Mouse (Mus musculus): Measurements from ENCODE around the gene Adgrg3. TPM values are rescaled to one million over a fixed set of nuclear protein-coding genes. Genes with fewer than 3 reads are reported as not detected.
A peak's percentile ranks its signal among the peaks of the same experiment; 100 is the strongest.

Adgrg3 gene
- polyA plus RNA-seq, 2 experiments, result 3.3 to 6.7 TPM

GRCm38 (mm10) chr8:94983146-94983545 is 34.3 kb upstream of the Adgrg3 start:
- ATAC-seq (ENCODE audit: low FRiP score, low read depth), result no peak
- H3K4me1 ChIP-seq (ENCODE audit: control insufficient read depth, insufficient read depth, low read length), result peaks cover 20% of the 10 kb centered on the region
- no peak overlapping the region for H3K4me3 ChIP-seq (replicated peaks; ENCODE audit: low read length)

GRCm38 (mm10) chr8:94983881-94984516 is 33.5 kb upstream of the Adgrg3 start:
- Histone ChIP-seq H3K36me3 (ENCODE audit: control insufficient read depth, insufficient read depth, low read length) (no peaks in the 10 kb centered on the region), H3K27me3 (ENCODE audit: control insufficient read depth, insufficient read depth, low read length) (no peaks in the 10 kb centered on the region), H3K4me2 (replicated peaks; ENCODE audit: low read depth, low read length, severe bottlenecking) (no peak overlapping the region), H3K9ac (ENCODE audit: low read depth, low read length, severe bottlenecking) (no peak overlapping the region), H3K27ac (replicated peaks; ENCODE audit: low read depth, low read length) (no peak overlapping the region; the same call in 1 of the 2 replicates), H3K4me3 (replicated peaks; ENCODE audit: low read length) (no peak overlapping the region), H3K9me3 (ENCODE audit: control insufficient read depth, low read length) (no peaks in the 10 kb centered on the region), H3K4me1 (ENCODE audit: control insufficient read depth, insufficient read depth, low read length) (peaks cover 16% of the 10 kb centered on the region)
- DNase-seq (ENCODE audit: low spot score) (no peak), ATAC-seq (ENCODE audit: low FRiP score, low read depth) (peak; percentile 37; the same call in 1 of the 2 replicates)
- TF ChIP-seq POLR2A (IDR thresholded peaks at IDR 0.05; ENCODE audit: borderline replicate concordance, extremely low read depth, insufficient read depth, insufficient read length), result no peak
- WGBS, result 31% methylated on average over 9 of the region's 10 CpGs

More at GRCm38 (mm10) chr8:94983146-94983545, 34.3 kb upstream of the Adgrg3 start:
- no peak overlapping the region for H3K27ac ChIP-seq (replicated peaks; ENCODE audit: low read depth, low read length)
- TF ChIP-seq POLR2A (IDR thresholded peaks at IDR 0.05; ENCODE audit: borderline replicate concordance, extremely low read depth, insufficient read depth, insufficient read length), result no peak
- no peaks in the 10 kb centered on the region for H3K9me3 ChIP-seq (ENCODE audit: control insufficient read depth, low read length)
- WGBS, result 8% methylated on average over 5 of the region's 5 CpGs
- no peak overlapping the region for H3K9ac ChIP-seq (ENCODE audit: low read depth, low read length, severe bottlenecking)
- H3K4me2 ChIP-seq (replicated peaks; ENCODE audit: low read depth, low read length, severe bottlenecking), result no peak overlapping the region
- no peak for DNase-seq (ENCODE audit: low spot score)
- no peaks in the 10 kb centered on the region for H3K27me3 ChIP-seq (ENCODE audit: control insufficient read depth, insufficient read depth, low read length)
- no peaks in the 10 kb centered on the region for H3K36me3 ChIP-seq (ENCODE audit: control insufficient read depth, insufficient read depth, low read length)

GRCm38 (mm10) chr8:94985023-94985422 is 32.5 kb upstream of the Adgrg3 start:
- Histone ChIP-seq H3K27me3 (ENCODE audit: control insufficient read depth, insufficient read depth, low read length) (no peaks in the 10 kb centered on the region), H3K36me3 (ENCODE audit: control insufficient read depth, insufficient read depth, low read length) (no peaks in the 10 kb centered on the region), H3K27ac (replicated peaks; ENCODE audit: low read depth, low read length) (no peak overlapping the region), H3K9me3 (ENCODE audit: control insufficient read depth, low read length) (no peaks in the 10 kb centered on the region), H3K9ac (ENCODE audit: low read depth, low read length, severe bottlenecking) (no peak overlapping the region), H3K4me2 (replicated peaks; ENCODE audit: low read depth, low read length, severe bottlenecking) (no peak overlapping the region), H3K4me1 (ENCODE audit: control insufficient read depth, insufficient read depth, low read length) (peaks cover 16% of the 10 kb centered on the region), H3K4me3 (replicated peaks; ENCODE audit: low read length) (no peak overlapping the region)
- ATAC-seq (ENCODE audit: low FRiP score, low read depth), result no peak
- DNase-seq (ENCODE audit: low spot score), result no peak
- WGBS, result 94% methylated on average over 6 of the region's 6 CpGs
- no peak for TF ChIP-seq POLR2A (IDR thresholded peaks at IDR 0.05; ENCODE audit: borderline replicate concordance, extremely low read depth, insufficient read depth, insufficient read length)

GRCm38 (mm10) chr8:94986676-94987075 is 30.8 kb upstream of the Adgrg3 start:
- no peak overlapping the region for H3K9ac ChIP-seq (ENCODE audit: low read depth, low read length, severe bottlenecking)
- TF ChIP-seq POLR2A (IDR thresholded peaks at IDR 0.05; ENCODE audit: borderline replicate concordance, extremely low read depth, insufficient read depth, insufficient read length), result no peak
- WGBS, result 62% methylated on average over 5 of the region's 5 CpGs
- no peaks in the 10 kb centered on the region for H3K27me3 ChIP-seq (ENCODE audit: control insufficient read depth, insufficient read depth, low read length)
- H3K4me2 ChIP-seq (replicated peaks; ENCODE audit: low read depth, low read length, severe bottlenecking), result no peak overlapping the region
- H3K36me3 ChIP-seq (ENCODE audit: control insufficient read depth, insufficient read depth, low read length), result no peaks in the 10 kb centered on the region
- H3K4me1 ChIP-seq (ENCODE audit: control insufficient read depth, insufficient read depth, low read length), result peaks cover 16% of the 10 kb centered on the region
- ATAC-seq (ENCODE audit: low FRiP score, low read depth) (no peak), DNase-seq (ENCODE audit: low spot score) (no peak)
- no peaks in the 10 kb centered on the region for H3K9me3 ChIP-seq (ENCODE audit: control insufficient read depth, low read length)
- no peak overlapping the region for H3K4me3 ChIP-seq (replicated peaks; ENCODE audit: low read length)
- H3K27ac ChIP-seq (replicated peaks; ENCODE audit: low read depth, low read length), result no peak overlapping the region

GRCm38 (mm10) chr8:94987553-94987952 is 29.9 kb upstream of the Adgrg3 start:
- no peaks in the 10 kb centered on the region for H3K36me3 ChIP-seq (ENCODE audit: control insufficient read depth, insufficient read depth, low read length)
- no peak overlapping the region for H3K9ac ChIP-seq (ENCODE audit: low read depth, low read length, severe bottlenecking)
- H3K4me2 ChIP-seq (replicated peaks; ENCODE audit: low read depth, low read length, severe bottlenecking), result no peak overlapping the region
- H3K27ac ChIP-seq (replicated peaks; ENCODE audit: low read depth, low read length), result no peak overlapping the region
- DNase-seq (ENCODE audit: low spot score) (no peak), ATAC-seq (ENCODE audit: low FRiP score, low read depth) (no peak)
- H3K27me3 ChIP-seq (ENCODE audit: control insufficient read depth, insufficient read depth, low read length), result no peaks in the 10 kb centered on the region
- no peak for TF ChIP-seq POLR2A (IDR thresholded peaks at IDR 0.05; ENCODE audit: borderline replicate concordance, extremely low read depth, insufficient read depth, insufficient read length)
- no peak overlapping the region for H3K4me3 ChIP-seq (replicated peaks; ENCODE audit: low read length)
- 88% methylated on average over 7 of the region's 7 CpGs for WGBS
- H3K4me1 ChIP-seq (ENCODE audit: control insufficient read depth, insufficient read depth, low read length), result peaks cover 16% of the 10 kb centered on the region
- no peaks in the 10 kb centered on the region for H3K9me3 ChIP-seq (ENCODE audit: control insufficient read depth, low read length)

Data from limb, embryonic 14.5 days (tissue).